Mouse (Mus musculus): Measurements from ENCODE around the gene Gpr101. TPM values are rescaled to one million over a fixed set of nuclear protein-coding genes. Genes with fewer than 3 reads are reported as not detected.

Gpr101 gene
- not detected for polyA plus RNA-seq (2014; fragmentation: Illumina TruSeq; extraction: RNeasy Lipid Tissue Mini Kit (QIAGEN cat#74804))

DNA sequence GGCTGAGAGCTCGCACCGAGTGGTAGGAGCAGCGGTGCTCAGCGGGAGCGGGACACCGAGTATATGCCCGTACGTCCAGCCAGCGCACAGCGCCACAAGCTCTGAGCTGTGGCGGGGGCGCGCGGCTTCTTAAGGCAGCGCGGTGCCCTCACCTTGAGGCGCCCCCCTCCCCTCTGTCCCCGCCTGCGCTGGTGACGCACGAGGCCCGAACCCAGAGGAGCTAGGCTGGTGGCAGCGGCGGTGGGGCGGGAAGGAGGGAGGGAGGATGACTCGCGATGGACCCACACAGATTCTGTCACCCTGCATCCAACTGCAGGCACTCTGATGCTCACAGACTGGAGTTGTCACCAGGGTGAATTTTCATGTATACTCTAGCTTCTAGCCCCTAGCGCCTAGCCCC is at the start of gene Gpr101:
Gene Gpr101, minus strand, starts transcription at position 124 of the 400 bp plus-strand sequence.

Other genes with a start within 250 kb of the Gpr101 start
- gene Arhgef6, start 165.0 kb downstream of the Gpr101 start, polyA plus RNA-seq (2014; fragmentation: Illumina TruSeq; extraction: RNeasy Lipid Tissue Mini Kit (QIAGEN cat#74804)) = 112 TPM
- 80.2 TPM for gene Rbmx, start 110.7 kb downstream of the Gpr101 start, polyA plus RNA-seq (2014; fragmentation: Illumina TruSeq; extraction: RNeasy Lipid Tissue Mini Kit (QIAGEN cat#74804))
- 1.8 TPM for gene Gm364, start 94.6 kb downstream of the Gpr101 start, polyA plus RNA-seq (2014; fragmentation: Illumina TruSeq; extraction: RNeasy Lipid Tissue Mini Kit (QIAGEN cat#74804))